Mouse (Mus musculus): ENCODE data around the gene Crybb3. TPM values are rescaled to one million over a fixed set of nuclear protein-coding genes. Genes with fewer than 3 reads are reported as not detected.

Crybb3 gene
- polyA plus RNA-seq, 1 experiment from 2014 or later: 0.25 TPM

DNA sequence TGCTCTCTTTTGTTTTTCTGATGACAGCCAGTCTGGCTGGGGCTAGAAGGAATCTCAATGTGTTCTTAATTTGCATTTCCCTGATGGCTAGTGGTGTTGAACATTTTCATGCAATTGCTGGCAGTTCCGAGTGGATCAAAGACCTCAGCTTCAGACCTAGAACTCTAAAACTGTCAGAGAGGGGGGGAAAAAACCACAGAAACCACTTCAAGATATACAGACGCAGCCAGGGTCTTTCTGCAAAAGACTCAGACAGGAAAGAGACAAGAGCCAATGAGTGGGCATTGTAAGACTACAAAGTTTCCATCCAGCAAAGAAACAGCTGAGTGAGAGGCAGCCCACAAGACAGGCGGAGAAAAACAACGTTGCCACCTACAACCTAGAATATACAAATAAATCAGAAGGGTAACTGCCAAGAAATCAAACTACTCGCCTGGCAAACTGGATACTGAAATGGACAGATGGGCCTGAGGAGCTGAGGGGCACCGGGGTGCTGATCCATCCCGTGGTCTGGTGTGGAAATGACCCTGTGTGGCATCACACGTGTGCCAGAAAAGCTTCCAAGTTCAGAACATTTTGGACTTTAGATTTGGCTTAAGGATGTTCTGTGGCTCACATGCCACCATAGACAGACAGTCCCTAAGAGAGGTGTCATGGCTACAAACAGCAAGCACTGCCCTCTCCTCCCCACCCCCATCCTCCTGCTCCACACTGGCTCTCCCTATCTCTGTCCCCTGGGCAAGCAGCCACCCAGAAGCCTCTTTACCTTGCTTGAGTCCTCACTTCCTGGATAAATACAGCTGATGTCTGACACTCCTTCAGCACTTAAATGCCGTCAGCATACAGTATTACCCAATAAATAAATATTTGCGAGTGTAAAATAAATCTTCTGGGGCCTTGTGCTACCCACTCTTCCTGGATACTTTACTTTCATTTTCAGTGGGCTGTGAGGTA lies 46.0 kb downstream of the Crybb3 start:
- DNase-seq (ENCODE audit: low spot score): no peak
- 71% methylated on average over 10 of the region's 10 CpGs for WGBS
- 0 out of 2 replicates have a peak overlapping the region, but pooled peaks have one; percentile 12 for H3K27ac ChIP-seq
- peaks cover 27% of the 10 kb centered on the region for H3K4me1 ChIP-seq (replicated peaks)
- no peaks in the 10 kb centered on the region for H3K27me3 ChIP-seq (ENCODE audit: insufficient read depth, poor library complexity, severe bottlenecking)
- no peaks in the 10 kb centered on the region for H3K36me3 ChIP-seq
- no peaks in the 10 kb centered on the region for H3K9me3 ChIP-seq
- no peak overlapping the region for H3K4me3 ChIP-seq

DNA sequence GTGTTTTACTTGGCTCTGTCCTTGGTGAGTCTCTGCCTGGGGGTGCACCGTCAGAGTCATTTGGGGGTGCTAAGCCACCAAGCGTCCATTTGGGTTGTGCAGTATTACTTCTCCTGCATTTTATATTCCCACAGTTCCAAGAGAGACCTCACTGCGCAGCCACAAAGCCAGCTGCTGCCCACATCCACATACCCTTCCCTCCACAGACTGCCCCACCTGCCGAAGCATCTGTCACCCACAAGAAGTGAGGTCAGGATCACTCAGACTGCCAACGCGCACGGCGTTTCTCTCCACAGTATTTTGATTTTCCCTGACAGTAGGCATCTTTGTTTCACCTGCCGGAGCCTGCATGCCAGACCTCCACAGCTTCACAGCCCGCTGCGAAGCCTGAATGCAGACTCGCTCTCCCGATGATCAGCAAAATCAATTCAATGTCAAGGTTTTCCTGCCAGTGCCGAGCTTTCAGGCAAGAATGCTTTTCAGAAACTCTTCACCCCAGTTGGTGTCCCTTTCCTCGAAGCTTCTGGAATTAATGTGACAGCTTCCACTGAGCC lies 50.1 kb downstream of the Crybb3 start:
- Histone ChIP-seq H3K27me3 (ENCODE audit: insufficient read depth, poor library complexity, severe bottlenecking) (no peaks in the 10 kb centered on the region), H3K4me1 (replicated peaks) (peaks cover 22% of the 10 kb centered on the region), H3K36me3 (no peaks in the 10 kb centered on the region), H3K27ac (peak overlapping the region; percentile 13), H3K9me3 (no peaks in the 10 kb centered on the region), H3K4me3 (no peak overlapping the region)
- 68% methylated on average over 15 of the region's 15 CpGs for WGBS
- DNase-seq (ENCODE audit: low spot score): no peak

DNA sequence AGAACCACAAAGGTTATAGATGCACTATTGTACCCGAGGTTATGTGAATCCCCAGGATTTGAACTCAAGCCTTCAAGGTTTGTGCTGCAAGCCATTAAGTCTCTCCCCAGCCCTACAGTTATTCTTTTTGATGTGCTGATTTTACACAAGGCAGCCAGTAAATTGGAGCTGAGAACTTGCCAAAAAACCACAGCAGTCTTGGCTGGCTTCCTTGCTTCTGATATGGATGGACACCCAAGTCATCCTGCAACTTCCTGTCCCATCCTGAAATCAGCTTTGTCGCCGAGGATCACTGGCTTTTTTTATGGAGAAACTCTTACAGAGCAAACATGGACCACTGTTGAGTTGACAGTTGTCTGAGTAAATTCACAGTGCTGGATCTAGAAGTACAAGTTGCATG lies 51.3 kb downstream of the Crybb3 start:
- Histone ChIP-seq H3K4me1 (replicated peaks) (peaks cover 18% of the 10 kb centered on the region), H3K36me3 (no peaks in the 10 kb centered on the region), H3K4me3 (no peak overlapping the region), H3K9me3 (no peaks in the 10 kb centered on the region), H3K27me3 (ENCODE audit: insufficient read depth, poor library complexity, severe bottlenecking) (0 out of 2 replicates have a peak, but pooled peaks cover 4% of the 10 kb centered on the region), H3K27ac (no peak overlapping the region)
- WGBS: 79% methylated on average over 3 of the region's 3 CpGs
- DNase-seq (ENCODE audit: low spot score): no peak

DNA sequence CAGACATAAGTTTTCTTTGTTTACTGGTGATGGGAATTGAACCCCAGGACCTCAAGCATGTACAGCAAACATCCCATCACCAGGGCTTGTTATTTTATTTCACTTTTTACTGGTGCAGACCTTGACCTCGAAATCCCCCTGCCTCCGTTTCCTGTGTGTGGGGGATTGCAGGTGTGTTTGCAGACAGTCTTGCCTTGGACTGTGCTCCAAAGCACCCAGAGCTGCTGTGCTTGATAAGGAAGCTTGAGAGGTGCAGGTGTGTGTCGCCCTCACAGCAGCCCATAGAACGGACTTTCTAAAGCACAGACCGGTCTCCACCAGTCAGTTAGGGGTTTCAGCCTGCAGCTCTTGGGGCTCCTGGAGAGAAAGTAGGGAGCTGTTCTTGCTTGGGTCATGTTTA lies 54.7 kb downstream of the Crybb3 start:
- no peak overlapping the region for H3K27ac ChIP-seq
- H3K4me3 ChIP-seq: no peak overlapping the region
- H3K4me1 ChIP-seq (replicated peaks): peaks cover 38% of the 10 kb centered on the region
- no peaks in the 10 kb centered on the region for H3K36me3 ChIP-seq
- H3K27me3 ChIP-seq (ENCODE audit: insufficient read depth, poor library complexity, severe bottlenecking): 0 out of 2 replicates have a peak, but pooled peaks cover 12% of the 10 kb centered on the region
- 91% methylated on average over 5 of the region's 5 CpGs for WGBS
- no peak for DNase-seq (ENCODE audit: low spot score)
- no peaks in the 10 kb centered on the region for H3K9me3 ChIP-seq

Other genes starting within 250 kb of the Crybb3 start
- 0.30 and 0.65 TPM in 2 replicates for gene Myo18b, start 185.2 kb downstream of the Crybb3 start, polyA plus RNA-seq (2016; fragmentation: Nextera tagmentation; extraction: Ambion mirVana)
- 6.0 and 6.6 TPM in 2 replicates for gene Grk3, start 65.8 kb downstream of the Crybb3 start, polyA plus RNA-seq (2016; fragmentation: Nextera tagmentation; extraction: Ambion mirVana)
- not detected in 2 replicates for gene Crybb2, start 11.5 kb downstream of the Crybb3 start, polyA plus RNA-seq (2016; fragmentation: Nextera tagmentation; extraction: Ambion mirVana)
- 2.1 and 4.1 TPM in 2 replicates for gene 2900026A02Rik, start 139.7 kb upstream of the Crybb3 start, polyA plus RNA-seq (2016; fragmentation: Nextera tagmentation; extraction: Ambion mirVana)
- 0.11 TPM in 1 of 2 replicates, not detected in the other for gene Tmem211, start 145.3 kb upstream of the Crybb3 start, polyA plus RNA-seq (2016; fragmentation: Nextera tagmentation; extraction: Ambion mirVana)
- gene Sgsm1, start 229.2 kb upstream of the Crybb3 start, polyA plus RNA-seq (2016; fragmentation: Nextera tagmentation; extraction: Ambion mirVana): 16.6 and 17.5 TPM in 2 replicates